Mouse (Mus musculus): ENCODE measurements around the gene Zfp616. TPM values are rescaled to one million over a fixed set of nuclear protein-coding genes. Genes with fewer than 3 reads are reported as not detected.

Zfp616 gene
- total RNA-seq (2023) = not detected

GRCm38 (mm10) chr11:74069655-74070054 is at the start of gene Zfp616:
Gene Zfp616, plus strand, starts transcription at chr11:74069955.

GRCm38 (mm10) chr11:74056451-74056850 is 13.3 kb upstream of the Zfp616 start, which contains the start of the genes Olfr139 and Olfr399:
Gene Olfr139, minus strand, starts transcription at chr11:74056551.
Gene Olfr399, minus strand, starts transcription at chr11:74056615.

GRCm38 (mm10) chr11:74113412-74113811 is 43.7 kb downstream of the Zfp616 start, which contains the start of gene Olfr401:
Gene Olfr401, plus strand, starts transcription at chr11:74113712.

Other genes with a start within 250 kb of the Zfp616 start
- not detected for gene Olfr393, start 218.5 kb upstream of the Zfp616 start, total RNA-seq (2023)
- gene Olfr394, start 179.2 kb upstream of the Zfp616 start, total RNA-seq (2023) = not detected
- gene Olfr395, start 160.7 kb upstream of the Zfp616 start, total RNA-seq (2023) = not detected
- not detected for gene Olfr23, start 133.3 kb upstream of the Zfp616 start, total RNA-seq (2023)
- not detected for gene Olfr397, start 109.1 kb upstream of the Zfp616 start, total RNA-seq (2023)
- gene Olfr398, start 79.5 kb upstream of the Zfp616 start, total RNA-seq (2023) = not detected
- gene Olfr139, start 13.4 kb upstream of the Zfp616 start, total RNA-seq (2023) = not detected
- gene Olfr399, start 13.3 kb upstream of the Zfp616 start, total RNA-seq (2023) = not detected
- gene Olfr401, start 43.8 kb downstream of the Zfp616 start, total RNA-seq (2023) = not detected
- not detected for gene Olfr402, start 83.6 kb downstream of the Zfp616 start, total RNA-seq (2023)
- not detected for gene Olfr403, start 116.3 kb downstream of the Zfp616 start, total RNA-seq (2023)
- gene Olfr43, start 141.4 kb downstream of the Zfp616 start, total RNA-seq (2023) = not detected
- gene Olfr406, start 189.9 kb downstream of the Zfp616 start, total RNA-seq (2023) = not detected
- not detected for gene Olfr59, start 213.8 kb downstream of the Zfp616 start, total RNA-seq (2023)

Data from CD8-positive naive resting alpha-beta T cell, adult 57 days (primary cell).